Mouse (Mus musculus) ES-Bruce4 (cell line): ENCODE results near the gene Prcc. TPM values are rescaled to one million over a fixed set of nuclear protein-coding genes. Genes with fewer than 3 reads are reported as not detected.

Source experiments
- H3K27ac ChIP-seq: 2 replicates; pipeline ENCODE4 v1.5.1; 2012; ENCODE audit warnings: low read length, inconsistent platforms; ENCODE audit not compliant: insufficient read depth
- H3K27me3 ChIP-seq: 2 replicates; pipeline ENCODE4 v1.6.1; 2012; ENCODE audit warnings: mild to moderate bottlenecking, low read length, inconsistent platforms; ENCODE audit not compliant: control insufficient read depth, poor library complexity, insufficient read depth, severe bottlenecking
- H3K36me3 ChIP-seq: 2 replicates; pipeline ENCODE4 v1.6.1; 2012; ENCODE audit warnings: inconsistent platforms, mild to moderate bottlenecking, low read length, moderate library complexity; ENCODE audit not compliant: control insufficient read depth, poor library complexity, insufficient read depth, severe bottlenecking
- H3K4me1 ChIP-seq: one replicate; pipeline ENCODE4 v1.8.1; 2011; ENCODE audit warnings: low read length; ENCODE audit not compliant: control insufficient read depth, insufficient read depth
- H3K4me3 ChIP-seq: 2 replicates; pipeline ENCODE4 v1.5.1; 2011; ENCODE audit warnings: low read depth, mild to moderate bottlenecking, low read length
- H3K9ac ChIP-seq: 2 replicates; pipeline ENCODE4 v1.6.1; 2012; ENCODE audit warnings: low read depth, mild to moderate bottlenecking, inconsistent platforms; ENCODE audit not compliant: poor library complexity, severe bottlenecking
- H3K9me3 ChIP-seq: replicated peaks from 2 replicates; pipeline ENCODE4 v1.6.1; 2012; ENCODE audit warnings: mild to moderate bottlenecking, low read length, inconsistent platforms; ENCODE audit not compliant: control insufficient read depth, poor library complexity, insufficient read depth, severe bottlenecking
- CTCF ChIP-seq: IDR thresholded peaks from one replicate; pipeline ENCODE4 v1.8.1; 2011; ENCODE audit warnings: low read depth, low read length
- EP300 ChIP-seq: IDR thresholded peaks from 2 replicates; pipeline ENCODE4 v1.6.1; 2011; ENCODE audit warnings: low read depth, low read length; ENCODE audit not compliant: insufficient read depth
- POLR2A ChIP-seq: IDR thresholded peaks from one replicate; pipeline ENCODE4 v1.8.1; 2011; ENCODE audit warnings: low read length; ENCODE audit not compliant: insufficient read depth
- polyA plus RNA-seq: library from polyadenylated mRNA; stranded (reverse); fragments of >200 nt; gene quantifications from 2 replicates; pipeline ENCODE4 v1.2.4, GENCODE M21; 2011; ENCODE audit warnings: low read depth; ENCODE audit not compliant: missing spikeins, insufficient read depth, insufficient read length

The Prcc gene
- polyA plus RNA-seq, 1 experiment = 66.9 TPM

- H3K9ac ChIP-seq = peak overlapping the region; percentile 68
- no peaks in the 10 kb centered on the region for H3K4me1 ChIP-seq
- H3K27ac ChIP-seq = peak overlapping the region; percentile 9; the same call in 1 of the 2 replicates
- no peaks in the 10 kb centered on the region for H3K9me3 ChIP-seq
- H3K36me3 ChIP-seq = peaks cover 47% of the 10 kb centered on the region
- no peaks in the 10 kb centered on the region for H3K27me3 ChIP-seq
- peak overlapping the region; percentile 84 for H3K4me3 ChIP-seq
- no peak for TF ChIP-seq EP300
- TF ChIP-seq CTCF = no peak
- TF ChIP-seq POLR2A = no peak
Observed at GRCm38 (mm10) chr3:87929341-87930077, 44.1 kb upstream of the Prcc start.

GRCm38 (mm10) chr3:87927452-87927851 is 42.0 kb upstream of the Prcc start:
- no peaks in the 10 kb centered on the region for H3K9me3 ChIP-seq
- peaks cover 52% of the 10 kb centered on the region for H3K36me3 ChIP-seq
- no peak overlapping the region for H3K9ac ChIP-seq
- H3K4me1 ChIP-seq = no peaks in the 10 kb centered on the region
- no peak overlapping the region for H3K27ac ChIP-seq
- no peak for TF ChIP-seq CTCF
- no peak for TF ChIP-seq EP300
- no peak for TF ChIP-seq POLR2A
- no peaks in the 10 kb centered on the region for H3K27me3 ChIP-seq
- no peak overlapping the region for H3K4me3 ChIP-seq

- Histone ChIP-seq H3K36me3 (peaks cover 45% of the 10 kb centered on the region), H3K27me3 (no peaks in the 10 kb centered on the region), H3K9ac (no peak overlapping the region), H3K9me3 (no peaks in the 10 kb centered on the region), H3K4me1 (no peaks in the 10 kb centered on the region), H3K27ac (no peak overlapping the region), H3K4me3 (no peak overlapping the region)
- no peak for TF ChIP-seq EP300
- TF ChIP-seq POLR2A = no peak
- TF ChIP-seq CTCF = no peak
Observed at GRCm38 (mm10) chr3:87924996-87925395, 39.6 kb upstream of the Prcc start.

- Histone ChIP-seq H3K4me1 (no peaks in the 10 kb centered on the region), H3K9ac (peak overlapping the region; percentile 82), H3K36me3 (peaks cover 53% of the 10 kb centered on the region), H3K4me3 (peak overlapping the region; percentile 97), H3K9me3 (no peaks in the 10 kb centered on the region), H3K27me3 (no peaks in the 10 kb centered on the region), H3K27ac (no peak overlapping the region)
- TF ChIP-seq POLR2A = no peak
- no peak for TF ChIP-seq EP300
- TF ChIP-seq CTCF = no peak
Observed at GRCm38 (mm10) chr3:87920270-87920943, 35.0 kb upstream of the Prcc start.

GRCm38 (mm10) chr3:87919336-87920108 is 34.1 kb upstream of the Prcc start, which contains the start of gene Mrpl24:
Gene Mrpl24, plus strand, starts transcription at chr3:87919506.
- Histone ChIP-seq H3K27me3 (no peaks in the 10 kb centered on the region), H3K27ac (peak within 1 kb of the TSS; percentile 82), H3K4me1 (no peaks in the 10 kb centered on the region), H3K9ac (peak within 1 kb of the TSS; percentile 82), H3K4me3 (peak within 1 kb of the TSS; percentile 97), H3K9me3 (no peaks in the 10 kb centered on the region), H3K36me3 (peaks cover 53% of the 10 kb centered on the region)
- TF ChIP-seq EP300 (no peak), CTCF (no peak), POLR2A (no peak)
